Mouse (Mus musculus) heart, embryonic 13.5 days (tissue): ENCODE measurements around the gene Trak2. TPM values are rescaled to one million over a fixed set of nuclear protein-coding genes. Genes with fewer than 3 reads are reported as not detected.
"Not testable (repeated sequence)": the region's sequence is repeated elsewhere in the genome, so short reads cannot be mapped to it uniquely, and the experiment has no call there.

ENCODE experiments used
- ATAC-seq: fragments of 200-750 bp; cut with Nextera tagmentation; 2 replicates; pipeline ENCODE4 v1.8.0; 2017; ENCODE audit warnings: moderate TSS enrichment; ENCODE audit not compliant: insufficient number of reproducible peaks, low FRiP score, low TSS enrichment; ENCODE audit errors: extremely low read depth
- H3K27ac ChIP-seq: fragments of 300-500 bp; sonication (generic); replicated peaks from 2 replicates; pipeline ENCODE4 v1.5.1; 2015; ENCODE audit warnings: moderate library complexity, mild to moderate bottlenecking, inconsistent platforms
- H3K27me3 ChIP-seq: fragments of 300-500 bp; sonication (generic); replicated peaks from 2 replicates; pipeline ENCODE4 v1.6.1; 2015; ENCODE audit warnings: mild to moderate bottlenecking, inconsistent platforms
- H3K36me3 ChIP-seq: fragments of 300-500 bp; sonication (generic); 2 replicates; pipeline ENCODE4 v1.6.1; 2015; ENCODE audit warnings: mild to moderate bottlenecking, inconsistent platforms
- H3K4me1 ChIP-seq: fragments of 300-500 bp; sonication (generic); 2 replicates; pipeline ENCODE4 v1.6.1; 2015; ENCODE audit warnings: inconsistent platforms
- H3K4me2 ChIP-seq: fragments of 300-500 bp; sonication (generic); 2 replicates; pipeline ENCODE4 v1.6.1; 2015; ENCODE audit warnings: inconsistent platforms, mild to moderate bottlenecking, moderate library complexity
- H3K4me3 ChIP-seq: fragments of 300-500 bp; sonication (generic); 2 replicates; pipeline ENCODE4 v1.5.1; 2015; ENCODE audit warnings: moderate library complexity, mild to moderate bottlenecking, inconsistent platforms
- H3K9ac ChIP-seq: fragments of 300-500 bp; sonication (generic); 2 replicates; pipeline ENCODE4 v1.6.1; 2015; ENCODE audit warnings: inconsistent platforms, mild to moderate bottlenecking, moderate library complexity
- H3K9me3 ChIP-seq: fragments of 300-500 bp; sonication (generic); 2 replicates; pipeline ENCODE4 v1.6.1; 2016; ENCODE audit warnings: inconsistent platforms
- WGBS: fragments of 180-500 bp; shearing (Covaris S2); methylation state at CpG from one replicate; pipeline ENCODE4 v1.1.7; 2015; ENCODE audit warnings: mixed read lengths; 5-methylcytosine and 5-hydroxymethylcytosine counted together
- polyA plus RNA-seq: library from polyadenylated mRNA; unstranded; fragments of >200 nt; fragmentation: Nextera tagmentation; extraction: Ambion mirVana; gene quantifications from 2 replicates; pipeline ENCODE4 v1.2.1, GENCODE M21; 2015

Gene Trak2
- polyA plus RNA-seq, 1 experiment from 2014 or later, result 25.4 TPM

GRCm38 (mm10) chr1:58936746-58937605 lies 36.3 kb downstream of the Trak2 start:
- no peak for ATAC-seq
- WGBS, result 84% methylated on average over 10 of the region's 10 CpGs

GRCm38 (mm10) chr1:58926664-58927063 lies 46.6 kb downstream of the Trak2 start:
- no peaks in the 10 kb centered on the region for H3K9me3 ChIP-seq
- no peak for ATAC-seq
- H3K4me3 ChIP-seq, result no peak overlapping the region
- H3K4me2 ChIP-seq, result no peak overlapping the region
- no peak overlapping the region for H3K27ac ChIP-seq
- peaks cover 49% of the 10 kb centered on the region for H3K36me3 ChIP-seq
- H3K4me1 ChIP-seq, result no peaks in the 10 kb centered on the region
- no peak overlapping the region for H3K9ac ChIP-seq
- WGBS, result 93% methylated on average over 5 of the region's 5 CpGs
- no peaks in the 10 kb centered on the region for H3K27me3 ChIP-seq

More at GRCm38 (mm10) chr1:58936746-58937605, 36.3 kb downstream of the Trak2 start:
- Histone ChIP-seq H3K27ac (no peak overlapping the region), H3K9ac (no peak overlapping the region), H3K4me2 (no peak overlapping the region), H3K27me3 (no peaks in the 10 kb centered on the region), H3K9me3 (no peaks in the 10 kb centered on the region), H3K4me3 (no peak overlapping the region), H3K36me3 (peaks cover 29% of the 10 kb centered on the region), H3K4me1 (peaks cover 12% of the 10 kb centered on the region; the same call in 1 of the 2 replicates)

- H3K4me2 ChIP-seq, result no peak overlapping the region
- no peaks in the 10 kb centered on the region for H3K9me3 ChIP-seq
- ATAC-seq, result no peak
- H3K4me3 ChIP-seq, result no peak overlapping the region
- 84% methylated on average over 6 of the region's 6 CpGs for WGBS
- peaks cover 96% of the 10 kb centered on the region for H3K36me3 ChIP-seq
- no peaks in the 10 kb centered on the region for H3K4me1 ChIP-seq
- no peaks in the 10 kb centered on the region for H3K27me3 ChIP-seq
- H3K9ac ChIP-seq, result no peak overlapping the region
- no peak overlapping the region for H3K27ac ChIP-seq
Measured at GRCm38 (mm10) chr1:58917566-58917965, 55.7 kb downstream of the Trak2 start.

- Histone ChIP-seq H3K9me3 (no peaks in the 10 kb centered on the region), H3K4me2 (no peak overlapping the region), H3K9ac (no peak overlapping the region), H3K36me3 (peaks cover 97% of the 10 kb centered on the region), H3K4me3 (no peak overlapping the region), H3K27me3 (no peaks in the 10 kb centered on the region), H3K4me1 (no peaks in the 10 kb centered on the region), H3K27ac (no peak overlapping the region)
- ATAC-seq, result no peak
- 86% methylated on average over 12 of the region's 12 CpGs for WGBS
Measured at GRCm38 (mm10) chr1:58909636-58910272, 63.5 kb downstream of the Trak2 start.

- Histone ChIP-seq H3K27ac (no peak overlapping the region), H3K4me3 (no peak overlapping the region), H3K9me3 (no peaks in the 10 kb centered on the region), H3K4me1 (no peaks in the 10 kb centered on the region), H3K36me3 (peaks cover 81% of the 10 kb centered on the region), H3K27me3 (no peaks in the 10 kb centered on the region), H3K9ac (no peak overlapping the region), H3K4me2 (no peak overlapping the region)
- no peak for ATAC-seq
- 80% methylated on average over 9 of the region's 9 CpGs for WGBS
Measured at GRCm38 (mm10) chr1:58903681-58904080, 69.5 kb downstream of the Trak2 start.

GRCm38 (mm10) chr1:58897561-58897960 lies 75.7 kb downstream of the Trak2 start:
- not testable (repeated sequence) for H3K9ac ChIP-seq, ATAC-seq, H3K27ac ChIP-seq, H3K27me3 ChIP-seq, H3K9me3 ChIP-seq, H3K4me1 ChIP-seq, H3K4me2 ChIP-seq, H3K4me3 ChIP-seq
- 13% methylated on average over 3 of the region's 3 CpGs for WGBS
- H3K36me3 ChIP-seq, result peaks cover 26% of the 10 kb centered on the region

- 92% methylated on average over 7 of the region's 8 CpGs for WGBS
- H3K4me1 ChIP-seq, ATAC-seq, H3K27me3 ChIP-seq, H3K36me3 ChIP-seq, H3K9me3 ChIP-seq, H3K9ac ChIP-seq, H3K4me3 ChIP-seq, H3K4me2 ChIP-seq, H3K27ac ChIP-seq: not testable (repeated sequence)
Measured at GRCm38 (mm10) chr1:58892386-58892785, 80.8 kb downstream of the Trak2 start.

- H3K27me3 ChIP-seq, H3K4me1 ChIP-seq, H3K4me2 ChIP-seq, H3K9ac ChIP-seq, H3K27ac ChIP-seq, H3K9me3 ChIP-seq, H3K36me3 ChIP-seq, ATAC-seq, H3K4me3 ChIP-seq: not testable (repeated sequence)
- WGBS, result 67% methylated on average over 1 of the region's 2 CpGs
Measured at GRCm38 (mm10) chr1:58891481-58892170, 81.6 kb downstream of the Trak2 start.

- H3K36me3 ChIP-seq, H3K9me3 ChIP-seq, H3K4me2 ChIP-seq, H3K4me3 ChIP-seq, H3K27me3 ChIP-seq, ATAC-seq, H3K27ac ChIP-seq, H3K4me1 ChIP-seq, H3K9ac ChIP-seq: not testable (repeated sequence)
- 68% methylated on average over 4 of the region's 5 CpGs for WGBS
Measured at GRCm38 (mm10) chr1:58890697-58891290, 82.4 kb downstream of the Trak2 start.

- no peaks in the 10 kb centered on the region for H3K27me3 ChIP-seq
- no peaks in the 10 kb centered on the region for H3K9me3 ChIP-seq
- WGBS, result 49% methylated on average over 5 of the region's 5 CpGs
- no peak overlapping the region for H3K27ac ChIP-seq
- ATAC-seq, result no peak
- no peaks in the 10 kb centered on the region for H3K4me1 ChIP-seq
- H3K4me3 ChIP-seq, result no peak overlapping the region
- H3K4me2 ChIP-seq, result no peak overlapping the region
- H3K9ac ChIP-seq, result no peak overlapping the region
- no peaks in the 10 kb centered on the region for H3K36me3 ChIP-seq
Measured at GRCm38 (mm10) chr1:58889826-58890546, 83.2 kb downstream of the Trak2 start.

GRCm38 (mm10) chr1:58885646-58886045 lies 87.6 kb downstream of the Trak2 start:
- H3K9ac ChIP-seq, result no peak overlapping the region
- no peak overlapping the region for H3K27ac ChIP-seq
- H3K9me3 ChIP-seq, result no peaks in the 10 kb centered on the region
- whole genome bisulfite sequencing, result 76% methylated on average over 4 of the region's 4 CpGs
- H3K27me3 ChIP-seq, result no peaks in the 10 kb centered on the region
- H3K4me1 ChIP-seq, result no peaks in the 10 kb centered on the region
- no peaks in the 10 kb centered on the region for H3K36me3 ChIP-seq
- no peak overlapping the region for H3K4me2 ChIP-seq
- no peak for ATAC-seq
- H3K4me3 ChIP-seq, result no peak overlapping the region
